Mouse (Mus musculus): ENCODE measurements around the gene Slc22a8. TPM values are rescaled to one million over a fixed set of nuclear protein-coding genes. Genes with fewer than 3 reads are reported as not detected.

Slc22a8 gene
- polyA plus RNA-seq, 1 experiment from 2014 or later = 0.33 TPM

DNA sequence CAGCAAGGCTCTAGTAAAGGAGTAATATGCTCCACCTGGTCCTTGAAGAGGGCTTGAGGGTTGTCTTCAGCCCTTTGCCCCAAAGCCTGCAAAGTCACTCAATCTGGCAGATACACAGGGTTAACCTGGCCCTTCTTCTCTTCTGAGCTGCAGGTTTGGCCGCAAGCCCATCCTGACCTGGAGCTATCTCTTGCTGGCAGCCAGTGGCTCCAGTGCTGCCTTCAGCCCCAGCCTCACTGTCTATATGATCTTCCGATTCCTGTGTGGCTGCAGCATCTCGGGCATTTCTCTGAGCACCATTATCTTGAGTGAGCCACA is 14.1 kb downstream of the Slc22a8 start:
- H3K27ac ChIP-seq (ENCODE audit: low read depth, low read length) = no peak overlapping the region
- H3K9me3 ChIP-seq (ENCODE audit: control insufficient read depth, low read length) = no peaks in the 10 kb centered on the region
- no peaks in the 10 kb centered on the region for H3K4me1 ChIP-seq (ENCODE audit: control insufficient read depth, insufficient read depth, low read length)
- H3K4me3 ChIP-seq (ENCODE audit: low read depth, low read length) = no peak overlapping the region
- no peak for ATAC-seq (ENCODE audit: low FRiP score)
- H3K9ac ChIP-seq (ENCODE audit: low read length) = no peak overlapping the region
- no peaks in the 10 kb centered on the region for H3K36me3 ChIP-seq (ENCODE audit: control insufficient read depth, insufficient read depth, low read length)
- WGBS = 82% methylated on average over 3 of the region's 3 CpGs
- no peak for DNase-seq (ENCODE audit: low spot score, missing footprints)
- no peak overlapping the region for H3K4me2 ChIP-seq
- H3K27me3 ChIP-seq (ENCODE audit: control insufficient read depth, insufficient read depth, low read length) = no peaks in the 10 kb centered on the region

DNA sequence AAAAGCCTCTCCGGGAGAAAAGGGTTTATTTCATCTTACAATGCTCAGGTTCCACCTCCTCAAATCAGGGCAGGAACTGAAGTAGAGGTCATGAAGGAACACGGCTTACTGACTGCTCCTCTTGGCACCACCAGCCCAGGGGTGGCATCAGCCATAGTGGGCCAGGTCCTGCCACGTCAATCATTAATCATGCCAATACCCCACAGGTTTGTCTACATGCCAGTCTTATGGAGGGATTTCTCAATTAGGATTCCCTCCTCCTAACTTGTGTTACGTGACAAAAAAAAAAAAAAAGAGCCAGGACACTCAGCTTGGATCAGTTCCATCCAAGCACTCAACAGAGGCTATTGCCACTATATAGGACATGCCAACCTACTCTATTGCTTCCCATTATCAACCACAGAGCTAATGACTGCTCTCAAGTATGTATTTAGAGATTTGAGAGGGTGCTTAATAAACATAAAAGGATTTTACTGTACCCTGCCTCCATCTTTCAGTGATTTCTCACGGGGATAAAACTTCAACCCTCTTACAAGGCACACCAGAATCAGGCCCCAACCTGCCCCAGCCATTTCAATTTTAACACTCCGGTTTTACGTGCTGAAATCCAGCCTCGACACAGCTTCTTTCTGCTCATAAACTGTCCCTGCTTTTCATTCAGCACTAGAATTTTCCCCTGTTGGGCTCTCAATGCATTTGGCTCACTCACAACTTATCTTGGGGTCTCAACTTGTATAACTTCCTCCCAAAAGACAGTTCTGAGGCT is 20.5 kb downstream of the Slc22a8 start:
- no peak overlapping the region for H3K27ac ChIP-seq (ENCODE audit: low read depth, low read length)
- no peaks in the 10 kb centered on the region for H3K4me1 ChIP-seq (ENCODE audit: control insufficient read depth, insufficient read depth, low read length)
- H3K4me3 ChIP-seq (ENCODE audit: low read depth, low read length) = no peak overlapping the region
- H3K4me2 ChIP-seq = no peak overlapping the region
- no peak for DNase-seq (ENCODE audit: low spot score, missing footprints)
- no peaks in the 10 kb centered on the region for H3K36me3 ChIP-seq (ENCODE audit: control insufficient read depth, insufficient read depth, low read length)
- H3K27me3 ChIP-seq (ENCODE audit: control insufficient read depth, insufficient read depth, low read length) = no peaks in the 10 kb centered on the region
- ATAC-seq (ENCODE audit: low FRiP score) = no peak
- no peak overlapping the region for H3K9ac ChIP-seq (ENCODE audit: low read length)
- 86% methylated on average over 8 of the region's 8 CpGs for WGBS
- no peaks in the 10 kb centered on the region for H3K9me3 ChIP-seq (ENCODE audit: control insufficient read depth, low read length)

DNA sequence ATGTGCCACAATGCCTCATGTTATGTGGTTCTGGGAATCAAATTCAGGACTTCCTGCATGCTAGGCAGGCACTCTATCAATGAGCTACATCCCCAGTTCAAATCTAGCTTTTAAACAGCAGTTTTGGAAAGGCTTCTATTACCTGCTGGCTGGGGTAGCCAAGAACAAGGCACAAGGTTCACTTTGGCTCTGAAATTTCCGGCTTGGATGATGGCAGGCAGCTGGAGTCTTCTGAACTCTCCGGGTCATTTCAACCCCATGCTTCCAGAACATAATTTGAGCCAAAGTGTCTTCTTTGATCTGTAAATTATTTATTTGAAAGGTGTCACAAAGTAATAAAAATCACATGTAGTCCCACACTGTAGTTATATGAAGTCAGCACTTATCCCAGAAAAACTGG is 22.1 kb downstream of the Slc22a8 start:
- 83% methylated on average over 2 of the region's 2 CpGs for WGBS
- ATAC-seq (ENCODE audit: low FRiP score) (no peak), DNase-seq (ENCODE audit: low spot score, missing footprints) (no peak)
- Histone ChIP-seq H3K4me3 (ENCODE audit: low read depth, low read length) (no peak overlapping the region), H3K27ac (ENCODE audit: low read depth, low read length) (no peak overlapping the region), H3K27me3 (ENCODE audit: control insufficient read depth, insufficient read depth, low read length) (no peaks in the 10 kb centered on the region), H3K9me3 (ENCODE audit: control insufficient read depth, low read length) (no peaks in the 10 kb centered on the region), H3K9ac (ENCODE audit: low read length) (no peak overlapping the region), H3K4me1 (ENCODE audit: control insufficient read depth, insufficient read depth, low read length) (peaks cover 3% of the 10 kb centered on the region; the same call in 1 of the 2 replicates), H3K4me2 (no peak overlapping the region), H3K36me3 (ENCODE audit: control insufficient read depth, insufficient read depth, low read length) (no peaks in the 10 kb centered on the region)

DNA sequence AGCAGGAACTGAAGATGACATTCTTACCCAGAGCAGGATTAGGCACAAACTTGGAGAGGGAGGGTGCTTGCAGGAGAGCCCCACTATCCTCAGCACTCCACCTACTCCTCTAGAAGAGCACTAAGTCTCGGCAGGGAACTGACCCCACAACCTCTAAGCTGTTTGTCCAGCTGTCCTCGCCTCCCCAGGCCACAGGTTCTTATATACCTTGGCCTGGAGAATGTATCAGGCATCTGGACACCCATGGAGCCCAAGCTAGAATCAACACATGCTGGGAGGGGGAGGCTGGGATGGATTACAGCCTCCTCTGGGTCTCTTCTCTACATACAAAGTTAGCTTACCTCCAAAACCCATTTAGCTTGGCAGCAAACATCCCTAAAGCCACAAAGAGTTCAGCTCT is 23.3 kb downstream of the Slc22a8 start:
- no peaks in the 10 kb centered on the region for H3K27me3 ChIP-seq (ENCODE audit: control insufficient read depth, insufficient read depth, low read length)
- no peak overlapping the region for H3K9ac ChIP-seq (ENCODE audit: low read length)
- H3K27ac ChIP-seq (ENCODE audit: low read depth, low read length) = no peak overlapping the region
- no peaks in the 10 kb centered on the region for H3K36me3 ChIP-seq (ENCODE audit: control insufficient read depth, insufficient read depth, low read length)
- H3K9me3 ChIP-seq (ENCODE audit: control insufficient read depth, low read length) = no peaks in the 10 kb centered on the region
- peaks cover 6% of the 10 kb centered on the region; the same call in 1 of the 2 replicates for H3K4me1 ChIP-seq (ENCODE audit: control insufficient read depth, insufficient read depth, low read length)
- no peak overlapping the region for H3K4me3 ChIP-seq (ENCODE audit: low read depth, low read length)
- DNase-seq (ENCODE audit: low spot score, missing footprints) (no peak), ATAC-seq (ENCODE audit: low FRiP score) (no peak)
- 57% methylated on average over 2 of the region's 2 CpGs for WGBS
- no peak overlapping the region for H3K4me2 ChIP-seq

DNA sequence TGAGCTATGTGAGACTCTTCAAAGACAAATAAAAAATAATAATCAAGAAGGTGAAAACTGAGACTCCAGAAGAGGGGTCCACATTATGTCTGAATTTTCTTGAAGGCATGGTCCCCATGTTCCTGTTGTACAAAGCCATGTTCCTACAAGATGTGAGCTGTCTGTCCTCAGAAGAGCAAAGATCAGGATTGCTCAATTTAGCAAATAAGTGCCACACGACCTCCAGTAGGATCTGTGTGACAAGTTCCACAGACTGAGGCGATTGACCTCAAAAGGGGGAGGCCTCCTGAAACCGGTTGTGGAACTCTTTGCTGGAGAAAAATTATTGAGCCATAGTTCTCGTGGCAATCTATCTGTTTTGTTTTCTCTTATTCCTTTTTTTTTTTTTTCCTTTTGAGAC is 25.3 kb downstream of the Slc22a8 start:
- no peak overlapping the region for H3K9ac ChIP-seq (ENCODE audit: low read length)
- H3K9me3 ChIP-seq (ENCODE audit: control insufficient read depth, low read length) = no peaks in the 10 kb centered on the region
- no peak for ATAC-seq (ENCODE audit: low FRiP score)
- no peaks in the 10 kb centered on the region for H3K36me3 ChIP-seq (ENCODE audit: control insufficient read depth, insufficient read depth, low read length)
- peaks cover 6% of the 10 kb centered on the region; the same call in 1 of the 2 replicates for H3K4me1 ChIP-seq (ENCODE audit: control insufficient read depth, insufficient read depth, low read length)
- no peak overlapping the region for H3K4me3 ChIP-seq (ENCODE audit: low read depth, low read length)
- no peaks in the 10 kb centered on the region for H3K27me3 ChIP-seq (ENCODE audit: control insufficient read depth, insufficient read depth, low read length)
- no peak overlapping the region for H3K27ac ChIP-seq (ENCODE audit: low read depth, low read length)
- no peak for DNase-seq (ENCODE audit: low spot score, missing footprints)
- H3K4me2 ChIP-seq = no peak overlapping the region
- 81% methylated on average over 4 of the region's 4 CpGs for WGBS

DNA sequence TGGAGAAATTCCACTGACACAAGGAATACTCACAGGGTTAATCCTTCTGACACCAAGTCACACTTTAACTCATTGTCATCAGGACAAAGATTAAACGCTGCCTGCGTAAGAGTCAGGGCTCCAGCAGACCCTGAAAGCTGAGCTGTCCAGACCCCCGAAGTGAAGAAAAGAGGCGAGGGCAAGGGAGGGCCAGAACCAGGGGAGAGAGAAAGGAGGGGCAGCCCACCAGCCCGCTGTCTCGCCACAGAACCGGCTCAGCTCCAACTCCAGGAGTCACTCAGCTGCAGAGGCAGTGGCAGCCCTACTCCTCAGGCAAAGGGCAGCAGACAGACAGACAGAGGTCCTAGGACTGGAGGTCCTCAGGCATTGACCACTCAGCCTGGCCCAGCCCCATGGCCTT is 26.9 kb downstream of the Slc22a8 start, which contains the start of gene Slc22a6:
Gene Slc22a6, plus strand, starts transcription at position 136 of the 400 bp plus-strand sequence.
- WGBS = 3% methylated on average over 7 of the region's 7 CpGs
- Histone ChIP-seq H3K9ac (ENCODE audit: low read length) (no peak within 1 kb of the TSS), H3K4me2 (no peak within 1 kb of the TSS), H3K9me3 (ENCODE audit: control insufficient read depth, low read length) (no peaks in the 10 kb centered on the region), H3K36me3 (ENCODE audit: control insufficient read depth, insufficient read depth, low read length) (no peaks in the 10 kb centered on the region), H3K27ac (ENCODE audit: low read depth, low read length) (no peak within 1 kb of the TSS), H3K27me3 (ENCODE audit: control insufficient read depth, insufficient read depth, low read length) (no peaks in the 10 kb centered on the region), H3K4me3 (ENCODE audit: low read depth, low read length) (no peak within 1 kb of the TSS), H3K4me1 (ENCODE audit: control insufficient read depth, insufficient read depth, low read length) (peaks cover 6% of the 10 kb centered on the region; the same call in 1 of the 2 replicates)
- no peak for DNase-seq (ENCODE audit: low spot score, missing footprints)
- ATAC-seq (ENCODE audit: low FRiP score) = 0 out of 2 replicates have a peak, but pooled peaks have one; percentile 50

DNA sequence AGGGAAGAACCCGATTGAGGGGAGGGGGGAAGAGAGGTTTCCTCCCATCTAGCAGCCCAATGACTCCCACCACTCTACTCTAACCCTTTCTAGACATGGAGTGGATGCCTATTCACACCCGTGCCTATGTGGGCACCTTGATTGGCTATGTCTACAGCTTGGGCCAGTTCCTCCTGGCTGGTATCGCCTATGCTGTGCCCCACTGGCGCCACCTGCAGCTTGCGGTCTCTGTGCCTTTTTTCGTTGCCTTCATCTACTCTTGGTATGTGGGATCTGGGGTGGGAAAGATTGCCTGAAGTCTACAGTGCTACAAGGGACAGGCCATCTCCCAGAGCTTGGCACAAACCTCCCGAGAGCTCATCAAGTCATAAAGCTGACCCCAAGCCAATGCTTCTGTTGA is 30.0 kb downstream of the Slc22a8 start:
- no peak overlapping the region for H3K27ac ChIP-seq (ENCODE audit: low read depth, low read length)
- H3K4me2 ChIP-seq = no peak overlapping the region
- no peak overlapping the region for H3K9ac ChIP-seq (ENCODE audit: low read length)
- no peaks in the 10 kb centered on the region for H3K27me3 ChIP-seq (ENCODE audit: control insufficient read depth, insufficient read depth, low read length)
- H3K4me3 ChIP-seq (ENCODE audit: low read depth, low read length) = no peak overlapping the region
- no peak for DNase-seq (ENCODE audit: low spot score, missing footprints)
- no peak for ATAC-seq (ENCODE audit: low FRiP score)
- WGBS = 97% methylated on average over 7 of the region's 7 CpGs
- no peaks in the 10 kb centered on the region for H3K36me3 ChIP-seq (ENCODE audit: control insufficient read depth, insufficient read depth, low read length)
- H3K4me1 ChIP-seq (ENCODE audit: control insufficient read depth, insufficient read depth, low read length) = peaks cover 6% of the 10 kb centered on the region; the same call in 1 of the 2 replicates
- H3K9me3 ChIP-seq (ENCODE audit: control insufficient read depth, low read length) = no peaks in the 10 kb centered on the region

DNA sequence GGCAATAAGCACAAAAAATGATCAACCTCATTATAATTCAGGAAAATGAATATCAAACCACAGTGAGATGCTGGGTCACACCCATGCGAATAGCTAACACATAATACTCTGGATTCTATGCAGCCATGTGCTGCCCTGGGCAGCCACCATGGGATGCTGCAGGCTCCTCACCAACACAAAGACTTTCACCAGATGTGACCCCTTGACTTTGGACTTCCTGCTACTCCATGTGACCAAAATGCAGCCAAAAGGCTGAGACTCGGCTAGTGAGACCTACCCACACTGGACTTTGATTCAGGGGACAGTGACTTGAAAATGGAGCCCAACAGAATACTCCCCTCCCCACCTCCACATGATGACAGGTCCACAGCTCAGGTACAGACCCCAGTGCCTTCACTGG is 39.2 kb downstream of the Slc22a8 start:
- no peak overlapping the region for H3K4me3 ChIP-seq (ENCODE audit: low read depth, low read length)
- ATAC-seq (ENCODE audit: low FRiP score) (no peak), DNase-seq (ENCODE audit: low spot score, missing footprints) (peak; percentile 64)
- no peak overlapping the region for H3K4me2 ChIP-seq
- no peak overlapping the region for H3K27ac ChIP-seq (ENCODE audit: low read depth, low read length)
- 71% methylated on average over 2 of the region's 2 CpGs for WGBS
- H3K9ac ChIP-seq (ENCODE audit: low read length) = no peak overlapping the region
- no peaks in the 10 kb centered on the region for H3K36me3 ChIP-seq (ENCODE audit: control insufficient read depth, insufficient read depth, low read length)
- H3K27me3 ChIP-seq (ENCODE audit: control insufficient read depth, insufficient read depth, low read length) = no peaks in the 10 kb centered on the region
- no peaks in the 10 kb centered on the region for H3K4me1 ChIP-seq (ENCODE audit: control insufficient read depth, insufficient read depth, low read length)
- H3K9me3 ChIP-seq (ENCODE audit: control insufficient read depth, low read length) = no peaks in the 10 kb centered on the region

DNA sequence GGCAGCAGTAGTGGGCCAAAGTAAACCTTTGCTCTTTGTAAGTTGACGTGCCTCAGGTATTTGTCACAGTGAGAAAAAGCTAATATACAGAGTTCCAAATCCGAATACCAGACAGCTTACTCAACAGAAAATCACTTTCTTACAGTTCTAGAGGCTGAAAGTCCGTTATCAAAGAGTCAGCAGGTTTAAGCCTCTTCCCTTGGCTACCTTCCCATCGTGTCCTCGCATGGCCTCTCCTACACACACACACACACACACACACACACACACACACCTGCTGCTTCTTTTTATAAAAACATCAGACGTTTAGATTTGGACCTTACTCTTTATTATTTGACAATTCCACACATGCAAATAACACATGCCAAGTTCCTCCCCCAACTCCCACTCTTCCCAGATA is 39.8 kb downstream of the Slc22a8 start:
- DNase-seq (ENCODE audit: low spot score, missing footprints) (peak; percentile 2), ATAC-seq (ENCODE audit: low FRiP score) (no peak)
- 86% methylated on average over 6 of the region's 6 CpGs for WGBS
- H3K36me3 ChIP-seq (ENCODE audit: control insufficient read depth, insufficient read depth, low read length) = no peaks in the 10 kb centered on the region
- no peaks in the 10 kb centered on the region for H3K27me3 ChIP-seq (ENCODE audit: control insufficient read depth, insufficient read depth, low read length)
- no peak overlapping the region for H3K4me2 ChIP-seq
- no peaks in the 10 kb centered on the region for H3K9me3 ChIP-seq (ENCODE audit: control insufficient read depth, low read length)
- no peaks in the 10 kb centered on the region for H3K4me1 ChIP-seq (ENCODE audit: control insufficient read depth, insufficient read depth, low read length)
- H3K9ac ChIP-seq (ENCODE audit: low read length) = no peak overlapping the region
- H3K4me3 ChIP-seq (ENCODE audit: low read depth, low read length) = no peak overlapping the region
- H3K27ac ChIP-seq (ENCODE audit: low read depth, low read length) = no peak overlapping the region
